8 mouse cellular contexts compared by ENCODE assay signal in genomic region chr5:76906155-76906499, GRCm38 (mm10). TPM values are rescaled to one million over a fixed set of nuclear protein-coding genes. Genes with fewer than 3 reads are reported as not detected.
DNase-seq lines count a peak whose midpoint lies in the region; ATAC-seq lines count a peak whose summit lies in the region.

No protein-coding gene starts in this region.

- peak overlapping the region; percentile 85 for H3K9ac ChIP-seq in heart, embryonic 14.5 days (ENCODE audit: low read length)
- H3K9ac ChIP-seq in forebrain, embryonic 16.5 days (replicated peaks; ENCODE audit: low read depth, low read length): no peak overlapping the region; the same call in 1 of the 2 replicates

- H3K36me3 ChIP-seq in heart, embryonic 14.5 days (ENCODE audit: control insufficient read depth, insufficient read depth, low read length): peaks cover 9% of the 10 kb centered on the region; the same call in 1 of the 2 replicates
- no peaks in the 10 kb centered on the region for H3K36me3 ChIP-seq in forebrain, embryonic 16.5 days (ENCODE audit: control insufficient read depth, insufficient read depth)
- no peaks in the 10 kb centered on the region for H3K36me3 ChIP-seq in macrophage (ENCODE audit: inconsistent target)

- H3K4me3 ChIP-seq in heart, embryonic 14.5 days (ENCODE audit: control insufficient read depth in 1 of 2, insufficient read depth in 1 of 2, low read depth in 1 of 2, low read length in 2 of 2): peak overlapping the region; percentile 70 to 72
- peak overlapping the region; percentile 89 for H3K4me3 ChIP-seq in forebrain, embryonic 16.5 days (replicated peaks; ENCODE audit: low read length)
- peak overlapping the region; percentile 87 for H3K4me3 ChIP-seq in macrophage (ENCODE audit: inconsistent target)

- DNase-seq in heart, postnatal 14 days: no peak
- peak; percentile 33 for DNase-seq in MEL-GATA-1-ER (ENCODE audit: extremely low read depth, low read depth)
- DNase-seq in adrenal gland, postnatal 4 days (ENCODE audit: low spot score in 2 of 2): no peak
- DNase-seq in urinary bladder, postnatal 36 days (ENCODE audit: low spot score in 2 of 2): no peak
- DNase-seq in cerebellum, postnatal 36 days: no peak

- H3K4me1 ChIP-seq in heart, embryonic 14.5 days (ENCODE audit: control insufficient read depth in 2 of 2, insufficient read depth in 2 of 2, low read length in 2 of 2): peaks cover 4 to 6% of the 10 kb centered on the region in 2 experiments; a peak in 3 of 4 replicates
- peaks cover 7% of the 10 kb centered on the region for H3K4me1 ChIP-seq in forebrain, embryonic 16.5 days (replicated peaks; ENCODE audit: control insufficient read depth, insufficient read depth, low read length)

- H3K4me2 ChIP-seq in heart, embryonic 14.5 days (ENCODE audit: low read length): peak overlapping the region; percentile 84
- peak overlapping the region; percentile 77 for H3K4me2 ChIP-seq in forebrain, embryonic 16.5 days (ENCODE audit: low read length)

- H3K9me3 ChIP-seq in heart, embryonic 14.5 days (ENCODE audit: control insufficient read depth, low read length): no peaks in the 10 kb centered on the region
- H3K9me3 ChIP-seq in forebrain, embryonic 16.5 days (ENCODE audit: control insufficient read depth, low read length): no peaks in the 10 kb centered on the region

- 41% methylated on average over 3 of the region's 3 CpGs for WGBS in heart, embryonic 14.5 days
- WGBS in forebrain, embryonic 16.5 days: 29% methylated on average over 3 of the region's 3 CpGs
- WGBS in macrophage (ENCODE audit: missing documents): 39% methylated on average over 3 of the region's 3 CpGs

- peak overlapping the region; percentile 88 to 90 for H3K27ac ChIP-seq in heart, embryonic 14.5 days (replicated peaks in 1 of 2; ENCODE audit: control insufficient read depth in 1 of 2, insufficient read depth in 1 of 2, low read depth in 2 of 2, low read length in 2 of 2)
- H3K27ac ChIP-seq in forebrain, embryonic 16.5 days (ENCODE audit: low read length): peak overlapping the region; percentile 88; the same call in 1 of the 2 replicates
- H3K27ac ChIP-seq in macrophage: peak overlapping the region; percentile 74

- no peaks in the 10 kb centered on the region for H3K27me3 ChIP-seq in heart, embryonic 14.5 days (ENCODE audit: control insufficient read depth, insufficient read depth, low read length)
- no peaks in the 10 kb centered on the region for H3K27me3 ChIP-seq in forebrain, embryonic 16.5 days (replicated peaks; ENCODE audit: control insufficient read depth, insufficient read depth, low read length)

- intact Hi-C loops in heart, postnatal 14 days (cut with DNase I): loop anchor here (2.0 to 5.0 kb wide), 2 partner anchors 43 to 66 kb away; partner anchors contain the start of gene Srp72

- no peaks in the 10 kb centered on the region for H3K79me2 ChIP-seq in macrophage (ENCODE audit: inconsistent target)

- no peak for ATAC-seq in heart, embryonic 14.5 days (ENCODE audit: insufficient number of reproducible peaks, insufficient read depth, low FRiP score, low read depth)
- no peak for ATAC-seq in forebrain, embryonic 16.5 days

RNA-seq across cellular contexts. Expression of gene Aasdh, which starts 0.8 kb away (rescaled TPM):
- 17.8 and 19.1 TPM in 2 replicates for polyA plus RNA-seq in heart, embryonic 14.5 days (2014; fragmentation: Nextera tagmentation; extraction: Ambion mirVana)
- total RNA-seq in heart, postnatal 14 days (2021): 10 to 100 TPM; 12.8 to 13.6 TPM
- polyA plus RNA-seq in forebrain, embryonic 16.5 days (2015; fragmentation: Nextera tagmentation; extraction: Ambion mirVana): 25.7 and 28.1 TPM in 2 replicates
- 100 to 1,000 TPM in 1 of 26 experiments, 10 to 100 TPM in 25; 17.6 to 103 (median 53.9) TPM for total RNA-seq in macrophage (2018; cell fraction: chromatin; rRNA removed)
- total RNA-seq in macrophage (2018; cell fraction: cytosol; rRNA removed): 1 to 10 TPM; 2.1 to 8.2 (median 4.8) TPM
- 10 to 100 TPM in 25 of 26 experiments, 1 to 10 TPM in 1; 8.7 to 65.7 (median 35.5) TPM for total RNA-seq in macrophage (2018; cell fraction: nucleus; rRNA removed)
- polyA plus RNA-seq in macrophage (2018): 2.9 to 8.2 TPM (median 7.4 TPM) in 3 replicates
- total RNA-seq in adrenal gland, postnatal 4 days (2021): 10 to 100 TPM; 23.0 to 25.4 TPM

RNA-seq across cellular contexts. Expression of gene Paics, which starts 45.0 kb away (rescaled TPM):
- 231 and 234 TPM in 2 replicates for polyA plus RNA-seq in heart, embryonic 14.5 days (2014; fragmentation: Nextera tagmentation; extraction: Ambion mirVana)
- 100 to 1,000 TPM; 142 to 144 TPM for total RNA-seq in heart, postnatal 14 days (2021)
- polyA plus RNA-seq in forebrain, embryonic 16.5 days (2015; fragmentation: Nextera tagmentation; extraction: Ambion mirVana): 213 and 233 TPM in 2 replicates
- total RNA-seq in macrophage (2018; cell fraction: chromatin; rRNA removed): 10 to 100 TPM in 19 of 26 experiments, 1 to 10 TPM in 7; 4.0 to 44.6 (median 15.3) TPM
- total RNA-seq in macrophage (2018; cell fraction: cytosol; rRNA removed): 10 to 100 TPM; 44.5 to 84.7 (median 60.3) TPM
- total RNA-seq in macrophage (2018; cell fraction: nucleus; rRNA removed): 10 to 100 TPM; 10.7 to 59.5 (median 21.6) TPM
- polyA plus RNA-seq in macrophage (2018): 77.7 to 138 TPM (median 78.9 TPM) in 3 replicates
- total RNA-seq in adrenal gland, postnatal 4 days (2021): 100 to 1,000 TPM; 227 to 231 TPM

RNA-seq across cellular contexts. Expression of gene Ppat, which starts 45.3 kb away (rescaled TPM):
- 23.8 and 26.4 TPM in 2 replicates for polyA plus RNA-seq in heart, embryonic 14.5 days (2014; fragmentation: Nextera tagmentation; extraction: Ambion mirVana)
- 10 to 100 TPM; 12.6 to 13.5 TPM for total RNA-seq in heart, postnatal 14 days (2021)
- 15.5 and 17.1 TPM in 2 replicates for polyA plus RNA-seq in forebrain, embryonic 16.5 days (2015; fragmentation: Nextera tagmentation; extraction: Ambion mirVana)
- 1 to 10 TPM in 23 of 26 experiments, under 1 TPM in 3; 0.34 to 4.6 (median 2.1) TPM for total RNA-seq in macrophage (2018; cell fraction: chromatin; rRNA removed)
- 1 to 10 TPM; 3.2 to 7.0 (median 6.1) TPM for total RNA-seq in macrophage (2018; cell fraction: cytosol; rRNA removed)
- 10 to 100 TPM in 1 of 26 experiments, 1 to 10 TPM in 25; 1.5 to 13.6 (median 3.8) TPM for total RNA-seq in macrophage (2018; cell fraction: nucleus; rRNA removed)
- polyA plus RNA-seq in macrophage (2018): 5.5 to 17.3 TPM (median 7.5 TPM) in 3 replicates
- total RNA-seq in adrenal gland, postnatal 4 days (2021): 10 to 100 TPM; 41.2 to 43.4 TPM
